Mouse (Mus musculus) lung, postnatal 36 days (tissue): ENCODE measurements around the gene Tssc4.

Source experiments
- DNase-seq: peaks from one replicate; pipeline ENCODE4 v3.0.0; 2022; ENCODE audit warnings: mixed read lengths

Tssc4 gene

DNA sequence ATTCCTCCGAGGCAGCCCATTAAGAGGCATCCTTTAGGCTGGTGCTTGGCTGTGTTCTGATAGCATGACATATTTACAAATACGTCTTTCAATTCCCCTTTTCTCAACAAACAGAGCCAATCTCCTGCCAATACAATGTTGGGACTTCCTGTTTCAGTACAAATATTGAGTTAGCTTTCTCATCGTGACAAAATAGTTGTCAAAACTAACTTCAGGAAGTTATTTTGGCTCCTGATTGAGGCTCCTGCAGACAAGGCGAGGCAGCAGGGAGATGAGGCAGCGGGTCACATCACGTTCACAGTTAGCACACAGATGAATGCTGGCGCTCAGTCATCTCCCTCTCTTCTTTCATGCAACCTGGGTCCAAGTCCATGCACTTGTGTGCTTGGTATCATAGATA is 22.7 kb upstream of the Tssc4 start:
- DNase-seq, result peak; percentile 36

DNA sequence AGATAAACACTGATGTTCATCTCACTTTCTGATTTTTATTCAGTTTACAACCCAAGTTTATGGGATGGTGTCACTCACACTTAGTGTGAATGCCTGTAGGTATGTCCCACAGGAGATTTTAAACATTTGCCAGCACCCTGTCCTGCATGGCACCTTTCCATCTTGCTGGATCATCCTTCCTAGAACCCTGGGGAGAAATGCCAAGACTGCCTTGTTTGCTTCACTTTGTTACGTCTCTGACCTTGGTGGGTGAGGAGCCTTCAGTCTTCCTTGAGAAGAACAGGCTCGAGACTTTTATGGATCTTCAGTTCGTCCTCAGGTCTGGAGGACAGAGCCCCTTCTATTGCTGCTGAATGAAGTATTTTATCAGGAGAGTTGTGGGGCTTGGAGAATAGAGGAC is 19.7 kb upstream of the Tssc4 start:
- DNase-seq, result no peak

DNA sequence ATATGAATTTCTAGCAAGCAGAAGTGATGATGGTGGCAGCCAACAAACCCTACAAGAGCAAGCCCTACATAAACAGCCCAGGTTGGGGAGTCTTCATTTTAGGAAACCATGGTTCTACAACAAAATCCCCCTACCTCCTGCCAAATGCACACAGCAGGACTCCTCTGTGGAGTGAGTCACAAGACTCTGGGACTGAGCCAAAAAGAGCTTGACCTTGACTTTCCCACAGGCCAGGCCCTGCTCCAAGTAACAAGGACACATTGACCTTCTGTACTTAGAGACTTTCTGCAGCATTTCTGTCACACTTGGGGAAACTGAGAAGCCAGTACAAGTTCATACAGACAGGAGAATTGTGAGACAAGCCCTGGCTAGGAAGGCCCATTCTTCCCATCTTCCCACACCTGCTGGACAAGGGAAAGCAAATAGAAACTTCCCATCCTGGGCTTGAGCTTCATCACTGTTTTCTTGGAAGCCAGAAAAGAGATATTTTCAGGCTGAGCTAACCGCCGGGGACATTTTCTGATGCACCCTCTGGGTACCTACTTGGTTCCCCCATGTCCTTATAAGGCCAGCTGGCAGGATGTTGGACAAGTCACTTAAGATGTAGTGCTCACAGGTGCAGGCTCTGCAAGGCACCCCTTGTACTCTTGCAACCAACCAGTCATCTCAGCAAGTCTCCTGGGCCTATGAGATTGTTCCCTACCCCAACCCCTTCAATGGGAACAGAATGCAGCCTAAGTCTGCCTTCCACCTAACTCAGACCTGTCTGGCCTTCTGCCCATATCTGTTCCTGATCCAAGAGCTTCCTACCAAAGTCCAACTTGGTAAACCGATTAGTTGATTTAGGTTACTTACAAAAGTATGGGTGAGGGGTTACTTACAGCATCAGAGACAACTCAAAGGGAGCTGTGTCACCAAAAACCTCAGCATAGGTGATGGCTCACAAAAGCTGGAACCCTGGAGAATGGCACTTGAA is 18.9 kb upstream of the Tssc4 start:
- DNase-seq, result peak; percentile 75

DNA sequence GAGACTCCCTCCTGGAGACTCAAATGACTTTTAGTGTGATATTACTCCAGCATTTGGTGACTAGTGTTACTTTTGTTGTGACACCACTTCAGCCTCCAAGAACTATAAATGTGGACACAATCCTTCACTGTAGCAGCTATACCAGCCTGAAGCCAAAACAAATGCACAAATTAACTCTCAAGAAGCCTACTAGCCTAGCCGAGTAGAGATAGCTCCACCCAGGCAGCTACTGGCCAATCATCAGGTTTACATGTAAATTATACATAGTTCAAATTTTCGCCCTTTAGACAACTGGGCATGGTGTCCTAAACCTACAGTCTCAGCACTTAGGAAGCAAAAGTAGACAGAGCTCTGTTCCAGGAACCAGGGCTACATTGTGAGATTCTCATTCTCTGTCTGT is 17.7 kb upstream of the Tssc4 start:
- DNase-seq, result no peak

DNA sequence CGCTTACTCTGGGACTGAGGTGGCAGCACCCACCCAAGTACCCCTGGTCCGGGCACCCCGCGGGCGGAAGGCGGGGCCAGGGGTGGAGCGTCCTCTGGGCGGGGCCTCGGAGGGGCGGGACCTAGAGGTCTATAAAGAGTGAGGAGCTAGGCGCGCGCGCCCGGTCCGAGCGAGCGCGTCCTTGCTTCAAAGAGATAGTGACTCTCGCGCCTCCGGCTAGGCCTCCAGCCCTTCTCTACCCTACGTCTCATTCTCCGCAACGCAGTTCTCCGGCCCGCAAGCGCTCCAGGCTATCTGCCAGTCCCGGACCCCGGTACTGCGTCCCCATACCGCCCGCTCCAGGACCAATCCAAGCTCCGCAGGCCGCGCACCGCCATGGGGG is 16.4 kb upstream of the Tssc4 start, which contains the start of gene Cd81:
Gene Cd81 (plus strand): TSS at position 114 of the 382 bp plus-strand sequence.
- peak; percentile 88 for DNase-seq

DNA sequence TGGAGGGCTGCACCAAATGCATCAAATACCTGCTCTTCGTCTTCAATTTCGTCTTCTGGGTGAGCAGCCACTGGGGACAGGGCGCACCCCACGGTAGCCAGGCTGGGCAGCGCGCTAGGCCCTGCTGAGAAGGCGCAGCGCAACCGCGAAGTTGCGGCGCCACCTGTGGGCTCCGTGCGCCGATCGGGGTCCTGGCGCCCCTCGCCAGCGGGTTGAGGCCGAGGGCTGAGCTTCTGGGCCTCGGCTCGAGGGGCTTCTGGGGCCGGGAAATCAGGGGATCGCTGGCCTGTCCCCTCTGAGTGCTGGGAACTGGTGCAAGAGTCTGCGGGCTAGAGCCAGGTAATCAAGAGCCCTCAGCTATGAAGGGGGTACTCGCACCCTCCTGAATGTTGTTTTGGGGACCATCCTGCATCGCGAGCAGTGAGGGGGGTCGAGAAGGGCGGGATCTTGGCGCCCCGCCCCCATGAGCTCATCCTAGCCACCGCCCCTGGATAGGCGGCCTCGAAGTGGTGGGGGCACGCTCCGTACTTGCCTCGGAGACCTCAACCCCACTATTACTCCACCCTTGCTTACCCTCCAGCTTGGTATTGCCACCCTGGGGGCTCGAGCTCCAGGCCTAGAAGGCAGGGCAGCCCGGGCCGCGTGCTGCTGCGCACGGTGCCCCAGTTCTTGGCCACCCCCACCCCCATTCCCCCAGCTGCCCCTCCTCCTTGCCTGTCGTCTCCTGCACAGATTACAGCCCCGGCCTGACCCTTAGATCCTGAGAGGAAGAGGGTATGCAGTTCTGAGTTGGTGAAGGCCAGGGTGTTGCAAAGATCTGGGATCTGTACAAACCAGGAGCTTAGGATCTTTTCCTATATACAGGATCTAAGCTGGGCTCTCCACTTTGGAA is 15.8 kb upstream of the Tssc4 start:
- DNase-seq, result peak; percentile 71

DNA sequence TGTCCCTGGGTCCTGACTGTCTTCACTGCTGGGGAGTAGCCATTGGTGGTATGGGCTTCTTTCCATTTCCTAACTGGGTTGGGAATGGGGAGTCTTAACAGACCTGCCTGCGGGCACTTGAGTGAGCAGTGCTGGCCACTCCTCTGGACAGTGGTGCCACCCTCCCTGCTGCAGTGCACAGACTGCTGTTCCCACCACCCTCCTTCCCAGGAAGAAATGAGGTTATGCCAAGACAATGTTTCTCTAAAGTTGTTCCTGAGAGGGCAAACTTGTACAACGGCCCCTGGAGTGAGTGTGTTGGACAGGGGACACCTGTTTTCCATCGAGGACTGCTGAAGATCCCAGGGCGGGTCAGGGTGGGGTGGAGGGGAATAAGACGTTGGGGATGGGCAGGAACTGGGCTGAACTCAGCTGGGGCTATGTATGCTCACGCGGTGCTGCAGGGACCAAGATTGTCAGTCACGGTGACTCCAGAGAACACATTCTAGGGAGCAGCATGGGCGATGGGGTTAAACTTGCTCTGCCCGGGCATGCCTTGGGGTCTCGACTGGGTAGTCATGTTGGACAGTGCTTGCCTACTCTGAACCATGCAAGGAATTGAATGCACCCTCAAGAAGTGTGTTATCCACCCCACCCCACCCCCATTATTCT is 15.0 kb upstream of the Tssc4 start:
- DNase-seq, result no peak

DNA sequence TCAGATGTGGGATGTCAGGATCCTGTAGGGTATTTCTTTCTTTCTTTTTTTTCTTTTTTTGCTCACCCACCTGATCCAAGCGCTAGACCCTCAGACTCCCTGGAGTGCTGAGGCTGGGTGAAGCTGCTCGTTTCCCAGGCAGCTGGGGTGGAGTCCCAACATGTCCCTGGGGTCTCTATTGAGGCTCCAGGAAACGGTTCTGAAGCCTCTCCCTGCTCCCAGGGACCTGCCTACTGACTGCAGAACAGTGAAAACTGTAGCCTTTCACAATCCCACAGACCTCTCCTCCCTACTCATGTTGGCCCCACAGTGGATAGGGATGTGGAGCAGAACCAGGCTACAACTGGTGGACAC is 14.5 kb upstream of the Tssc4 start:
- DNase-seq, result no peak

DNA sequence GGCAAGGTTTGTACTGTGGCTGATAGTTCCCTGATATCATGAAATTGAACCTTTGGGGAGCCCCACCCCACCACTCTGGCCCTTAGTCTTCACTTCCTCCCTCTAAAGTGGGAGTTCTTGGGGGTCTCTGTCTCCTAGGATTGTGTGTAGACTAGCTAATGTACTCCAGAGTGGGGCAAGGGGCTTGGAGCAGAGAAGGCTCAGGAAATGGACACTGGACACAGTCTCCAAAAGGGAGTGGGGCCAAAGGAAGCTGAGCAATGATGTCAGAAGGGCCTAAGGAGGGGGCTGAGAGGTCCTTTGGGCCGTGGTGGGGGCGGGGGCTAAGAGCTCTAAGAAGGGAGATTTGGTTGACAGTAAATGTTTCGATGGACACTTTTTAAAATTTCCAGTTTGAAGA is 14.0 kb upstream of the Tssc4 start:
- no peak for DNase-seq

DNA sequence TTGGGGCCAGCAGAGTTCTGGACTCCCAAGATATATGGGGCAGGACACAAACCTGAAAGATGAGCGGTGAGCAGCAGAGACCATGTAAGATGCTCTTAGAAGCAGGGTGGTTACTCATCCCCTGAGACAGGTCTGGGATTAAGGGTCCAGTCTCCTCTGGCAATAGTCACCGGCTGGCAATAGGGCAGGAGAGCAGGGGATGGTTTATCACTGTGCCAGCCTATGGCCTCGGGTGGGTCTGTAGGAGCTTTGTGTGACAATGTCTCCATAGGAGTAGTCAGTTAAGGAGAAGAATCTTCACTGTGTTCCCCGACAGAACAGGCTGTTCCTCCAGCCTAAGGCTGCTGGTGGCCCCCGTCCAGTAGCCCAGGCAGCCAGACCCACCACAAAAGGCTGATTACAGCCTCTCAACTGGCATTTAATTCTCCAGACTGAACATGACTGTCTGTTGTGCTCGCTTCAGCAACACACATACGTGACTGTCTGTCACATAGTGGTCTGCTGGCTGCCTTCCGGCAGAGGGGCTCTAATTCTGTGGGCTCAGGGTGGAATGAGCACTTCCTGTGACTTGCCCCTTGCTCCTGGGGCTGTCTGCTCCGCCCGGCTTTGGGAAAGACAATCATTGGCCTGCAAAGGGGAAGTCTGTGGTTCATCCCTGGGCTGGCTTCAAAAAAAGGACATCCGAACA is 13.4 kb upstream of the Tssc4 start:
- no peak for DNase-seq

DNA sequence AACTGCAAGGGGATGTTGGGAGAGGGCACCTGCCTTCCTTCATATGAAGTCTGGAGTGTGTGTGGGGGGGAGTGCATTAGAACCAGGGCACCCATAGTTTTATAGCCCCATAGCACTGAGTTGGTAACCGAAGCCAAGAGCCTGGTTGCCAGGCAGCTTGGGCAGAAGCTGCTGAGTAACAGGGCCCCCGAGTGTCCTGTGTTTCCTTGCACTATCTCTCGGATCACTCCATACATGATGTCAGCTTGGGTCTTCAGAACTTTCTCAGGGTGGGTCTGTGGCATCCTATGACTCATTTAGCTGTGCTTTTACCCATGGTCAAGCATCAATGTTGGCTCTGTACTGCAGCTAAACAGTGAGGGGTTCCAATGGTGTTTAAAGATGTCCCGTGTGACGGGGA is 12.0 kb upstream of the Tssc4 start:
- DNase-seq, result no peak

DNA sequence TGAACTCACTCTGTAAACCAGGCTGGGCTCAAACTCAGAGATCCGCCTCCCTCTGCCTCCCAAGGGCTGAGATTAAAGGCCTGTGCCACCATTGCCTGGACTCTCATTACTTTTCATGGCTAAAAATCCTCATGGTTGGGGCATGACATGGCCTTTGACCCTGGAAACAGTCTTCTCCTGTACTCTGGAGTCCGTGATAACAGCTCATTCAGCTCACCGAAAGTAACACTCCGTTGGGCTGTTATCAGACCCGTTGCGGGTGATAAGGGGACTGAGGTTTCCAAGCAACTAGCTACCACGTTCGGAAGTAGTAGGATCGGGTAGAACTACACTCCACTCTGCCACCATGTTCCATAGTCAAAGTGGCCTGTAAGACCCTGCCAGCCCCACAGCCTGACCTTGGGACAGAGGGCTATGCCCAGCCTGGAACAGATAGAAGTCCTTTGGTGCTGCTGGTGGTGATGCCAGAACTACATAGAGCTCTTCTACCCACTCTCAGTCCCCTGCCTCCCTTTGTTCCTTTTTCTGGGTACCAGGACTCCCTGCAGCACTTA is 11.3 kb upstream of the Tssc4 start:
- no peak for DNase-seq

DNA sequence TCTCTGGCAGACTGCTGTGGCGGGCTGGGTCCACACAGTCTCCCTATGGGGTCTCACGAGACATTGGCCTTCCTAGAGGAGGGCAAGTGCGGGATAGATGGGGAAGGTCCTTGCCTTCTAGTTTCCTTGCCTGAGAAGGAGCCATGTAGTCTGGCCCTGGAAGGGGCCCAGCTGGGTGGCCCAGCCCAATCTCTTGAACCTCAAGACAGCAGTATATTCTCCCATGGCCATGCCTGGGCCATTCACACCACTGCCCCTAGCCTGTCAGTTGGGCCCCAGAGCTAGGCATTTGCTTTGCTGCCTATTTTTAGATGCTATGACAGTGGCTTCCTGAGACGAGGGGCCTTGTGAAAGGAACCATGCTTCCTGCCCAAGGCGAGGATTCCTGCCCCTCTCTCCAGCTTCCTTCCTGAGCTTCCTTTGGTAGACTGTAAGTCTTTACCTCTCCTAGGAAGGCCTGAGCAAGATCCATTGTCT is 10.8 kb upstream of the Tssc4 start:
- DNase-seq, result no peak

DNA sequence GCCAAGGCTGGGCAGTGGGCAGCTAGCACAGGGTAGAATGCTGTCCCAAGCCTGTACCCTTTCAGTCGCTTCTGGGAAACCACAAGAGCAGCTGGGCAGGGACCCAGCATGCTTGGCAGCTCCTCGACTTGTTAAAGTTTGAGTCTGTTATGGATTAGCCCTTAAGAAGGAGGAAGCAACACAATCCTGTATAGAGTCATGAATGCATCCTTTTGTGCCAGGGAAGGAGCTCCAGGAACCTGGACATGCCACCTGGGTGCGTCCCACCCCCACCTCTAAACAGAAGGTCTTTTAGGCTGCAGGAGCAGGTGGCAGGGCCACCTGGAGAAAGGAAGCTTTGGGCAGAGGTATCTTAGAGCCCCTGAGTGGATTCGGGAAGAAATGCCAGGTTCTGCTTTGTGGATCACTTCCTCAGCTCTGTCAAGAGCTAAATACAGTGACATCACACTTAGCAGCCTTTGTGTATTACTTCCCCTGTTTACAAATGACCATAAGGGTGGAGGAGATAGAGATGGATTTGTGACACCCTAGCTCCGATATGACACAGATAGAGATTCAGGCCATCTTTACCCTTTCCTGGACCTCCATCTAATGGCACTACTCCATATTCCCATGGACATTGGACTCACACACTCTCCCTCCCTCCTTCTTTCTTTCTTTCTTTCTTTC is 9.7 kb upstream of the Tssc4 start:
- peak; percentile 50 for DNase-seq

DNA sequence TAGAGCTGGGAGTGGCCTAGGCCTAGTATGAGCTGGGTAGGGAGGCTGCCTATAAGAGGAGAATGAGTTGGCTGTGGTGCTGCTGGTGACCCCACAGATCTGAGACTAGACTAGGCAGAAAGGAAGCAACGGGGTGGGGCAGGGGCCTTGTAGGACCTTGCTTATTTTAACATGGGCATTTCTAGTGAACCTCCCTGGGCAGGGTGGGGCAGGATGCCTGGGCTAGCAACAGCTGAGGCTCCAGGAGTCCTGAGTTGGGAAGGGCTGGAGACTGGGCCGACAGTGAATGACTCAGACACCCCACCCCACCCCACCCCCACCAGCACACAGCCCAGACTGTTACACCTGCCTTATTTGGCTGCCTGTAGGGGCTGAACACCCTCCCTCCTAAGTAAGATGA is 6.3 kb upstream of the Tssc4 start:
- DNase-seq, result no peak

DNA sequence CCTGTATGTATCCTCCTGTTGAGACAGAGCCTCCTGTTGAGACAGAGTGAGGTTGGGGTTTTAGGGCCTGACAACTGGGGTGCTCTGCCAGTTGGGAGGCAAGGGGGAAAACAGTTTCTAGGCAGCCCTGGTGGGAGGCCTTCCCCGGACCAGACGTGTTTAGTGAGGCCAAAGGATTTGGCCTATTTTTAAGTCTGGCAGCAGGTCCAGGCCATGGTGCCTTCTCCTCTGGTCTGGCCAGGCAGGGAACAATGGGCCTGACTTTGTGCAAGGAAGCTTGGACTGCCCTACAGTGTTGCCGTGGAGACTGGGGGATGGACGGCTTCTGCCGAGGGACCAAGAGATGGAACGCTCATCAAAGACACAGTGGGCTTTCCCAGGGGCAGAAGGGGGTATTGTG is 4.8 kb upstream of the Tssc4 start:
- no peak for DNase-seq

DNA sequence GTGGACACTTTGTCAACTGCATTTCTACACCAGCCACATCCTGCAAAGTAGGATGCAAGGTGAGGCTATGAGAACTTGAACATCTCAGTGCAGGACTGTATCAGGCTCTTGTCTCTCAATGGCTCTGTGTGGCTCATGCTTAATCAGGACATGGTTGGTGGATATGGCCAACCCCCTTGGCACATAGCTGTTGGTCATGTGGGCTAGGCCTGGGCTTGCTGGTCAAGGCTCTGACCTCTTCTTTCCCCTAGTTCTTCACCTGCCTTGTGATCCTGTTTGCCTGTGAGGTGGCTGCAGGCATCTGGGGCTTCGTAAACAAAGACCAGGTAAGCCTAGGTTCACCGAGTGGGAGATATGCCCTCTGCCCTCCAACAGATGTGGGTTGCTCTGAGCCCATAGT is 3.4 kb upstream of the Tssc4 start:
- DNase-seq, result no peak

DNA sequence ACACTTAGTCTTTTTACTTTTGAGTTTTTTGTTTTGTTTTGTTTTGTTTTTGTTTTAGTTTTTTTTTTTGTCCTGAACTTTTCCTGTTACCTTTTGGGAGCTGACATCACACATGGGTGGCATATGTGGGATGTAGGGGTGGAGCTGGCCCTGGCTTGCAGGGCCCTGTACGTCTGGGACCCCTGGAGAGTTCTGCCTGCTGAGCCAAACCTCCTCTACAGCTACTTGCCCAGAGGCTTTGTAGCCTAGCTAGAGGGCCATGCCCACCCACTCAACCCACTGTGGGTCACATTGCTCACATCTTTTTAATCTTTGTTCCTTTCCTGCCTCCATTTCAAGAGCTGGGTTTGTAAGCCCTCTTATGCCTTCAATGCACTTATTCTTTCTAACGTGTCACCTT is 1.6 kb upstream of the Tssc4 start:
- no peak for DNase-seq

DNA sequence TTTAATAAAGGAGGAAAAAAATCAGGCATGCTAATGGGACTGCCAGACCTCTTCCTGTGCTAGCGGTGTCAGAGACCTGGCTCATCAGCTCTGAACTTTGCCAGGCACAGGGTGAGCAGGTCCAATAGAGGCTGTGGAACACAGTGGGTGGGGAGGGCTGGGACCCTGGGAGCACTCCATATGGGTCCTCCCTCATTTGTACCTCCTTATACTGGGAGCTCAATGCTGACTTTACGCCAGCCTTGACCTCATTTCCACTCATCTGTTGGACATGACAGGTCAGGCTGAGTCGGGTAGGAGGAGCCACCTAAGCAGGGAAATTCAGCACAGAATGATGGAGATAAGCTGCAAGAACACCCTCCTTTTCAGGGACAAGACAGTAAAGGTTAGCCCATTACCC is 1.2 kb upstream of the Tssc4 start:
- DNase-seq, result no peak

DNA sequence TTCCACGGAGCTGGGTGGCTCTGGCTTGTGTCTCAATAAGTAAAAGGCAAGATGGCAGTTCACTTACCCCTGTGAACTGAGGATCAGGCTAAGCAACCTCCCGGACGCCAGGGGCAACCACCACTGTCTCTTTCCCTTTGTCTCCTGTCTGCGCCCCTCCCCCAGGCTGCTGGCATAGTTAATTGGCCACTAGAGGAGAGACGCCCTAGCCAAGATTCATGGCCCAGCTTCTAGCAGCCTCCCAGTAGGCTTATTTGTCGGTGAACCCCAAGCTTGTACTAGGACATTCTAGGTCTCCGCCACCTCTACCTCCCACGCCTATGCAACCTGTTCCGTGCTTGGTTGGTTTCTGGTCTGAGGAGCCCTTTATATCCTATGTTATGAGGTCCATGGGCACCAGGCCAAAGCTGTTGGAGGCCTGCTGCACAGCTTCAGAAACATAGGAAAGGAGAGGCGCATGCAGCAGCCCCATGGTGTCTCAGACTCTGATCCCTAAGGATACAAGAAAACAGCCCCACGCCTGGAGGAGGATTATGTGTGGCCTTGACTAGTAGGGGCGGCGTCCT is 650 bp upstream of the Tssc4 start:
- DNase-seq, result peak; percentile 26

DNA sequence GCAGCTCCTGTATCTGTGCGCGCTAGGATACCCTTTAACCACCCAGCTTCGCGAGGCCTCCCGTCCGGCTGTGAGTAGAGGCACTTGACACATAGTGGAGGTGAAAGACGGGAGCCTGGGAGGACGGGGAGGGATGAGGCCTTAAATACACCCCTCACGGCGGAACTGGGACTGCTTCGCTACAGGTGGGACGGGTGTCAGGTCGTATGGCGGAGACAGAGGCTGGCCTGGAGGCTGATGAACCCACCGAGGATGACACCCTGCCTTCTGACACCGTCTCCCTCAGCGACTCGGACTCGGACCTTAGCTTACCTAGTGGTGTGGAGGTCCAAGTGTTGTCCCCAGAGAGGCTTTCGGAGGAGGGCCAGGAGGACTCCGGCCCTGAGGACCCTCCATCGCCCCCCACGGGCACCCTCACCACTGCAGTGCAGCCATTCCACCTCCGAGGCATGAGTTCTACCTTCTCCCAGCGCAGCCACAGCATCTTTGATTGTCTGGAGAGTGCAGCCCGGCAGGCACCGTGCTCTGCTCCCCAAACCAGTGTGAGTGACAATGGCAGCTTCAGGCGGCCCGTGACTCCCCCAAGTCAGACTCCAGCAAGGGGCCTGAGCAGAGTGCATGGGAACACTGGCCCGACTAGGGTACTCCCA is 827 bp downstream of the Tssc4 start:
- DNase-seq, result no peak
